Mouse (Mus musculus) brain, embryonic 14.5 days (tissue): ENCODE results near the gene Atp2b4.

Experiments used
- CTCF ChIP-seq: fragments of 200-500 bp; IDR thresholded peaks from 2 replicates; pipeline ENCODE4 v1.5.1; 2012; ENCODE audit warnings: inconsistent platforms, mild to moderate bottlenecking, moderate library complexity, borderline replicate concordance; ENCODE audit not compliant: insufficient read depth, insufficient read length; ENCODE audit errors: extremely low read depth
- POLR2A ChIP-seq: fragments of 200-500 bp; IDR thresholded peaks from 2 replicates; pipeline ENCODE4 v1.6.1; 2012; ENCODE audit warnings: mild to moderate bottlenecking, inconsistent platforms, borderline replicate concordance; ENCODE audit not compliant: poor library complexity, insufficient read depth, insufficient read length, severe bottlenecking; ENCODE audit errors: extremely low read depth

GRCm38 (mm10) chr1:133825140-133825539 is 24.3 kb upstream of the Atp2b4 start:
- TF ChIP-seq POLR2A (no peak), CTCF (no peak)
